Mouse (Mus musculus) forebrain, postnatal 0 days (tissue): ENCODE measurements around the gene Cdhr2. TPM values are rescaled to one million over a fixed set of nuclear protein-coding genes. Genes with fewer than 3 reads are reported as not detected.

Experiments
- ATAC-seq: fragments of 200-750 bp; cut with Nextera tagmentation; 2 replicates; pipeline ENCODE4 v1.8.0; 2017; ENCODE audit warnings: mild to moderate bottlenecking, moderate library complexity
- DNase-seq: peaks from one replicate; pipeline ENCODE4 v3.0.0-alpha.2; 2015
- H3K27ac ChIP-seq: fragments of 300-500 bp; sonication (generic); 2 replicates; pipeline ENCODE4 v1.5.1; 2014; ENCODE audit warnings: low read depth, mild to moderate bottlenecking, antibody characterized with exemption, low read length, moderate library complexity, mixed read lengths
- H3K27me3 ChIP-seq: fragments of 300-500 bp; sonication (generic); 2 replicates; pipeline ENCODE4 v1.6.1; 2014; ENCODE audit warnings: mild to moderate bottlenecking, low read length, mixed read lengths; ENCODE audit not compliant: insufficient read depth
- H3K36me3 ChIP-seq: fragments of 300-500 bp; sonication (generic); 2 replicates; pipeline ENCODE4 v1.6.1; 2014; ENCODE audit warnings: mild to moderate bottlenecking, moderate library complexity; ENCODE audit not compliant: insufficient read depth
- H3K4me1 ChIP-seq: fragments of 300-500 bp; sonication (generic); 2 replicates; pipeline ENCODE4 v1.6.1; 2014; ENCODE audit warnings: antibody characterized with exemption; ENCODE audit not compliant: insufficient read depth
- H3K4me2 ChIP-seq: fragments of 300-500 bp; sonication (generic); 2 replicates; pipeline ENCODE4 v1.6.1; 2014; ENCODE audit warnings: low read depth, mild to moderate bottlenecking, moderate library complexity
- H3K4me3 ChIP-seq: fragments of 300-500 bp; sonication (generic); 2 replicates; pipeline ENCODE4 v1.5.1; 2014; ENCODE audit warnings: low read depth, low read length, mixed read lengths
- H3K9ac ChIP-seq: fragments of 300-500 bp; sonication (generic); 2 replicates; pipeline ENCODE4 v1.6.1; 2014; ENCODE audit warnings: mild to moderate bottlenecking
- H3K9me3 ChIP-seq: fragments of 300-500 bp; sonication (generic); 2 replicates; pipeline ENCODE4 v1.6.1; 2016; ENCODE audit warnings: low read length
- CTCF ChIP-seq: sonication (generic); IDR thresholded peaks from 2 replicates; pipeline ENCODE4 v1.5.1; 2016; ENCODE audit warnings: antibody characterized with exemption, control low read depth, low read depth
- WGBS: fragments of 180-500 bp; shearing (Covaris S2); extraction: QIAGEN DNeasy Blood & Tissue Kit; methylation state at CpG from one replicate; pipeline ENCODE4 v1.1.7; 2014; 5-methylcytosine and 5-hydroxymethylcytosine counted together
- polyA plus RNA-seq: library from polyadenylated mRNA; unstranded; fragments of >200 nt; fragmentation: Nextera tagmentation; extraction: Ambion mirVana; gene quantifications from 2 replicates; pipeline ENCODE4 v1.2.1, GENCODE M21; 2015
- total RNA-seq: library from RNA; depleted of rRNA; stranded (reverse); fragments of >200 nt; gene quantifications from 2 replicates; pipeline ENCODE4 v1.2.3, GENCODE M21; 2014

The Cdhr2 gene
- total and polyA plus RNA-seq, 2 experiments from 2014 or later = 0.53 to 0.76 TPM

GRCm38 (mm10) chr13:54749864-54750411, 48.7 kb downstream of the Cdhr2 start, which contains the start of gene Gprin1:
Gene Gprin1 (minus strand): TSS chr13:54749874.
- H3K9me3 ChIP-seq = no peaks in the 10 kb centered on the region
- H3K27me3 ChIP-seq = no peaks in the 10 kb centered on the region
- peaks cover 50% of the 10 kb centered on the region for H3K4me1 ChIP-seq
- TF ChIP-seq CTCF = no peak
- ATAC-seq (peak; percentile 60), DNase-seq (peak; percentile 75)
- 3% methylated on average over 28 of the region's 29 CpGs for WGBS
- H3K36me3 ChIP-seq = no peaks in the 10 kb centered on the region; the same call in 1 of the 2 replicates
- H3K4me2 ChIP-seq = peak within 1 kb of the TSS; percentile 81
- peak within 1 kb of the TSS; percentile 82 for H3K9ac ChIP-seq
- H3K27ac ChIP-seq = peak within 1 kb of the TSS; percentile 91
- peak within 1 kb of the TSS; percentile 82 for H3K4me3 ChIP-seq

- Histone ChIP-seq H3K36me3 (no peaks in the 10 kb centered on the region; the same call in 1 of the 2 replicates), H3K9ac (no peak overlapping the region), H3K27ac (no peak overlapping the region), H3K9me3 (no peaks in the 10 kb centered on the region), H3K27me3 (no peaks in the 10 kb centered on the region), H3K4me3 (no peak overlapping the region), H3K4me2 (peak overlapping the region; percentile 81; the same call in 1 of the 2 replicates), H3K4me1 (peaks cover 44% of the 10 kb centered on the region)
- TF ChIP-seq CTCF = no peak
- 8% methylated on average over 8 of the region's 8 CpGs for WGBS
- ATAC-seq = no peak
- no peak for DNase-seq
Observed at GRCm38 (mm10) chr13:54750699-54751098, 49.4 kb downstream of the Cdhr2 start.

- no peaks in the 10 kb centered on the region for H3K36me3 ChIP-seq
- no peak overlapping the region for H3K4me2 ChIP-seq
- peak overlapping the region; percentile 64; the same call in 1 of the 2 replicates for H3K27ac ChIP-seq
- no peak for ATAC-seq
- peaks cover 45% of the 10 kb centered on the region for H3K4me1 ChIP-seq
- no peak overlapping the region for H3K4me3 ChIP-seq
- no peaks in the 10 kb centered on the region for H3K9me3 ChIP-seq
- no peaks in the 10 kb centered on the region for H3K27me3 ChIP-seq
- no peak for TF ChIP-seq CTCF
- 50% methylated on average over 10 of the region's 10 CpGs for WGBS
- H3K9ac ChIP-seq = no peak overlapping the region
- peak; percentile 66 for DNase-seq
Observed at GRCm38 (mm10) chr13:54752656-54753055, 51.4 kb downstream of the Cdhr2 start.

- peaks cover 44% of the 10 kb centered on the region for H3K4me1 ChIP-seq
- H3K9me3 ChIP-seq = no peaks in the 10 kb centered on the region
- WGBS = 68% methylated on average over 6 of the region's 6 CpGs
- no peak overlapping the region for H3K4me3 ChIP-seq
- no peak overlapping the region for H3K4me2 ChIP-seq
- H3K27me3 ChIP-seq = no peaks in the 10 kb centered on the region
- TF ChIP-seq CTCF = no peak
- H3K36me3 ChIP-seq = no peaks in the 10 kb centered on the region
- H3K9ac ChIP-seq = no peak overlapping the region
- no peak for ATAC-seq
- no peak for DNase-seq
- H3K27ac ChIP-seq = peak overlapping the region; percentile 35; the same call in 1 of the 2 replicates
Observed at GRCm38 (mm10) chr13:54753733-54754132, 52.5 kb downstream of the Cdhr2 start.

- WGBS = 30% methylated on average over 12 of the region's 12 CpGs
- no peak for TF ChIP-seq CTCF
- Histone ChIP-seq H3K9me3 (no peaks in the 10 kb centered on the region), H3K27ac (peak overlapping the region; percentile 87), H3K4me2 (no peak overlapping the region), H3K27me3 (no peaks in the 10 kb centered on the region), H3K4me1 (peaks cover 48% of the 10 kb centered on the region), H3K36me3 (no peaks in the 10 kb centered on the region), H3K9ac (no peak overlapping the region), H3K4me3 (no peak overlapping the region)
- no peak for DNase-seq
- no peak for ATAC-seq
Observed at GRCm38 (mm10) chr13:54754169-54755080, 53.2 kb downstream of the Cdhr2 start.

- peaks cover 55% of the 10 kb centered on the region for H3K4me1 ChIP-seq
- no peaks in the 10 kb centered on the region for H3K9me3 ChIP-seq
- TF ChIP-seq CTCF = no peak
- WGBS = 10% methylated on average over 9 of the region's 9 CpGs
- H3K27me3 ChIP-seq = no peaks in the 10 kb centered on the region
- H3K36me3 ChIP-seq = no peaks in the 10 kb centered on the region
- ATAC-seq = peak; percentile 39
- H3K9ac ChIP-seq = peak overlapping the region; percentile 33; the same call in 1 of the 2 replicates
- 0 out of 2 replicates have a peak overlapping the region, but pooled peaks have one; percentile 5 for H3K4me3 ChIP-seq
- peak; percentile 75 for DNase-seq
- H3K4me2 ChIP-seq = peak overlapping the region; percentile 30
- peak overlapping the region; percentile 87 for H3K27ac ChIP-seq
Observed at GRCm38 (mm10) chr13:54755201-54755830, 54.1 kb downstream of the Cdhr2 start.
